Mouse (Mus musculus) thymus, postnatal 10 days (tissue): ENCODE measurements around the gene Srd5a1.

ENCODE experiments used
- DNase-seq, 2 experiments: peaks; one replicate each; pipeline ENCODE4 v3.0.0; 2021; ENCODE audit warnings: low spot score in 2 of 2

Srd5a1 gene

DNA sequence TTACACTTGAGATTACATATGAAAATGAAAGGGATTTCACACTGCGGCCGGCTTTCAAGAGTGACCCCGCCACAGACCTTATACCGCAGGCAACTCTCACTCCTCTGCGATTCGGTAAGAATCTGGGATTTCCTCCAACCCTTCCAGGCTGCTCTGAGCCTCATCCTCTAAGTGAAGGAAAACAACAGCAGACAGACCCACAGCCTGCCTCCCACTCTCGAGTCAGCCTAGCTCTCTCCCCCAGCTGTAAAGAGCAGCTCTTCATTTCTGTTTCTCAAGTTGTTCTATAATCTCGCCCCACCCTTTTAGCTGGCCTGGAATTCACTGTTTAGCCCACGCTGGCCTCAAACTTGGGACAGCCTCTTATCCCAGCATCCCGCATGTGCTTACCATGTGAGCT is 69.5 kb downstream of the Srd5a1 start:
- DNase-seq, result no peak

DNA sequence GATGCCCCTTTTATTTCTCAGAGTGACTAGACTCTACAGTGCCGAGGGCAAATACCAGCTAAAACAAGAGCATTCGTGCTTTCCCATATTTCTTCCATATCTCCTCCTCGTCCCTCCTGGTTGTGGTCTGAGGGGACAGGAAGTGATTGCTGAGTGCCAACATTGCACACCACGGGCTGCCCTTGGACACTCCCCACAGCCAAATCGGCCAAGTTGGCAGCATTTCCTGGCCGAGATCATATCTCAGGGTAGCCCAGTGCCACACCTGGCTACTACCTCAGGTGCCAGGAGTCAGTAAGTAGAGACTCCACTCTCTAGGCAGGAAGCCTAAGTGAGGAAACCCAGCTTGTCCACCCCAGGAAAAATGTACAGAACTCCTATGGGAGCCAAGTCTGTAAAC is 70.0 kb downstream of the Srd5a1 start:
- no peak for DNase-seq

DNA sequence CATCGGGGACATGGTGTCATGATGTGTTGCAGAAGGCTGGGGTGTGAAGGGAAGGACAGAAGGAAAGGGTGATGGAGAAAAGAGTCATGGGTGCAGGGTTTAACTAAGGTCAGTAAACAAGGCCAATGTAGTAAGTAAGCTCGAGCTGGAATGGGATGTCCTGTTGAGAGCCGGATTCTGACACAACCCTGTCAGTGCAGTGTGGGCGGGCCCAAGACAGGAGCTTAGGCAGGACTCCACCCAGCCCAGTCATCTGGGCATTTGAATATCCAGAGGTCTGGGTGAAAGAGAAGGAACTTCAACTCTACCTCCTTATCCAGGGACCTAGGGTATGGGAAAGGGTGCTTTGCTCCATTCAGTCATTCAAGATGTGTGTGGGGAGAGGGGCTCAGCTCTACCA is 72.9 kb downstream of the Srd5a1 start:
- no peak for DNase-seq

DNA sequence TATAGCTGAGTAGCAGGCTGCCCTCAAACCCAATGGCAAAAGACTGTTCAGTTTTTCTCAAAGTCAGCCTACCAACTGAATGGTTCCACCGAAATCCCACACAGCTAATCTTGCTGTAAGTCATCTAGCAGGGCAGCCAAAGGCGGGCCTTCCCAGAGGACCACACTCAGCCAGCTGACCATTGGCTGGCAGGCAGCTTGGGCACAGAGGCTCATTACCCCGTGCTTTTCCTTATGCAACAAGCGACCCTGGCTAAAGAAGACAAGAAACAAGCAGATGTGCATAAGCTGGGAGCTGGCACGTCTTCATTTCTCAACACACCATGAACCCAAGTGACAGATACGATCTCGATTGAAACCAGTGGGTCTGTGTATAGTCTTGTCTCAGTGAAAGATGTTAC is 73.9 kb downstream of the Srd5a1 start:
- no peak for DNase-seq

DNA sequence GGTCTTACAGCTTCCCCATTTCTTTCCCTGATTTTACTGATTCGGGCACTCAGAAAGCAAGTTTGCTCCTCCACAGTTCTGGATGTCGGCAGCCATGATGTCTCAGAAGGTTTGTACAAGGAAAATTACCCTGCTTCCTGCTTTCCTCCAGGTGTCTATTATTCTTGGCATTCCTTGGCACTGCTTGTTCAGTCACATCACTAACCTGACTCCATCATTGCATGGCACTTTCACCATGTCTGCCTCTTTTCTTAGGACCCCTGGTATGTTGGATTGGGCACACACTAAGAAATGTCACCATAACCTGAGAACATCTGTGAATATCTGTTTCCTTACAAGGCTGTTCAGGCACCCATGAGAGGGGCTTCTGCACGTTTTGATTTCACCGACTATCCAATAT is 75.2 kb downstream of the Srd5a1 start:
- no peak for DNase-seq

DNA sequence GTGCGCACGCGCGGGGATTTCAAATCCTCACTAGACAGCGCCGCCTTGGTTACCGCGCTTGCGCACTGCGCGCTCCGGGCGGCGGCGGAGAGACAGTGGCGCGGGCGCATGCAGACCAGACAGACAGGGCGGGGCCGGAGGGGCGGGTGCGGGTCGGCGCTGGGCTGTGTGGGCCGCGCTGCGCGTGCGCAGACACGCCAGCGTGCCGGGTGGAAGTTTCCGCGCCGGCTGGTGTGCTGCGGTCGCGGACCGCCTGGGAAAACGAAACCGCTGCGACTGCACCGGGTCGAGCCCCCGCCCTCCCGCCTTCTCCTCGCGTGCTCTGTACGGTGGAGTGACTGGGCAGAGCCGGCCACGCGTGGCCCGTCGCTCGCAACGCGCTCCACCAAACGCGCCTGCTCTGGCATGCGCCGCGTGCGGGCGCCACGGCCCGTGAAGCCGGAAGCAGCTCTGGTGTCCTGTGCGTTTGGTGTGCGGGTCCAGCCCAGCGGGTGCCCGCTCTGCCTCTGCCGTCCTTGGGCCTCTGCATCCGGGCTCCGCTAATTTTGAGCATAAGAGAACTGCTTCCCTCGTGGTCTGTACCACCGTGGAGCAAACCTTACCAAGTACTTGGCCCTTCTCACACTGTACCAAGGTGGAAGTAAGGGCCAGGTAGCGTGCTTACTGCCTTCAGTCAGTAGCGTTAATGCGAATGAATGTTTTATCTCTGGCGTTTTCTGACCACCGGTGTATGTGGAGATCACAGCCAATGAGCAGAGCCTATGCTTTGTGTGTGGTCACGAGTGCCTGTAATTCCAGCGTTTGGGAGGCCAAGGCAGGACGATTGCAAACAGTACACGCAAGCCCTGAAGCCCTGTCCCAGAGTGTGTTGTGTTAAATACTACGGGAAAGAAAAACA is 76.3 kb downstream of the Srd5a1 start:
- DNase-seq, result peak; percentile 96 to 99

DNA sequence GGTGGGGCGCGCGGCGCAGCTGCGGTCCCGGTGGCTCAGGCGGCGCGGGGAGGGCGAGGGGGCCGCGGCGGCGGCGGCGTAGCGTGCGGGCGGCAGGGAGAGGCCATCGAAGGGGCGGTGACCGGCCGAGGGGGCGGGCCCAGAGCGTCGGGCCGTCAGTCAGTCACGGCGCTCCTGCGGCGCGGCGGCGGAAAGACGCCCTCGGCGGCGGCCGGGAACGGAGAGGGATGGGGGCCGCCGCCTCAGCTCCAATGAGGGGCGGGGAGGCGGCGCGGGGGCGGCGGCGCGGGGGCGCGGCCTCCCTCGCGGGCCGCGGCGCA is 76.9 kb downstream of the Srd5a1 start, which contains the start of gene Tent4a:
Gene Tent4a (minus strand): TSS at position 284 of the 320 bp plus-strand sequence.
- no peak for DNase-seq

DNA sequence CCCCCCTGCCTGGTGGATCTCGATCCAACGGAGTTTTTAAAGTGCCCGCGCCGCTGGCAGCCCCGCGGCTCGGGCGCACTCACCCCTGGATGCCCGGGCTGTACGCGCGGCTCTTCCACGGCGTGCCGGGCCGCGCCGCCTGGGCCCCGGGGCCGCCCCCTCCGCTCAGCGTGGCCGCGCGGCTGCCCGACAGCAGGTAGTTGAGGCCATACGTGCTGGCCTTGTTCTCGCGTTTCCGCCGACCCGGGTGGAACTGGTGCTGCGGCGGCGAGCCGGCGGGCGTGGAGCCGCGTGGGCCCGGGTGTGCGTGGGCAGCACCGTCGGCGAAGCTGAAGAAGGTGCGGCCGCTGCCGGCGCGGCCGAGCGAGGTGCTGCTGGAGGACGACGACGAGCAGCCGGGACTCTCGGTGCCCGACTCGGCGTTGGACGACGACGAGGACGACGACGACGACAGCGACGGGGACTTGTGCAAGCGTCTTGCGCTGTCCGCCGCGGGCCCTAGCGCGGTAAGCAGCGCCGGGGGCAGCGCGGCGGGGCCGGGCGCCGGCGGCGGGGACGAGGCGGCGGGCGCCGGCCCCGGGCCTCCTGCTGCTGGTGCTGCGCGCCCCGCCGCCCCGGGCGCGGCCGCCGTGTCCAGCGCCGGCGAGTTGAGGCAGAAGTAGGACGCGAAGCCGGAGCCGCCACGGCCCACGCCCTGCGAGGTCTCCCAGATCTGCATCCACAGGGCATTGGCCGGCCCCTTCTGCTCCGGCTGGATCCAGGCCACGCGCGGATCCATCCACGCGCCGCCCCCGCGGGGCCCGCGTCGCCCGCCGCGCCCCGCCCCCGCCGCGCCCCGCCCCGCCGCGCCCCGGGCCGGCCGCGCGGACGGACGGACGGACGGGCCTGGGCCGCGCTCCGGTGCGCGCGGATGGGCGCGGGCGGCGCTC is 77.6 kb downstream of the Srd5a1 start, which contains the start of gene Nsun2:
Gene Nsun2 (plus strand): TSS at position 342 of the 929 bp plus-strand sequence.
- peak; percentile 35 to 49 for DNase-seq

DNA sequence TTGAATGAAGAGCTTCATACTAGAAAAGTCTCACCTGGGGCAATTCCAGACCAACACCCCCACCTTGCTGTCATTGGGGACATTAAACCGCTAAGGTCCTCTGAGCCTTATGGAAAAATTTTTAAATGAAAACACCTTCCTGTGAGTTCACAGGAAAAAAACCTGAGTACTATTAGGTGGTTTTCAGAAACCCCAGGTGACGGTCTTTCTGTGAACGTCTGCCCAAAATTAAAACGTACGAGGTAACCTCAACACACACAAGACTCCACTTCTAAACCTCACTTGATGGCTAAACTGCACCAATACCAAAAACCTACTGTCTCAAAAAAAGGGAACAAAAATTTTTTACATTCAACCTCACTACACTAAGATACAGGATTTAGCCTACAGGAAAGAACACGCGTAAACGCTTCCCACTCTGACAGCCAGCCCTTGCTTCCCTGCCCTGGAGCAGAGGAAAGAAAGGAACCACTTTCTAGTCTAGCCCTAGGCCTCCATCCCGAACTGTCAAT is 78.3 kb downstream of the Srd5a1 start:
- DNase-seq, result no peak

DNA sequence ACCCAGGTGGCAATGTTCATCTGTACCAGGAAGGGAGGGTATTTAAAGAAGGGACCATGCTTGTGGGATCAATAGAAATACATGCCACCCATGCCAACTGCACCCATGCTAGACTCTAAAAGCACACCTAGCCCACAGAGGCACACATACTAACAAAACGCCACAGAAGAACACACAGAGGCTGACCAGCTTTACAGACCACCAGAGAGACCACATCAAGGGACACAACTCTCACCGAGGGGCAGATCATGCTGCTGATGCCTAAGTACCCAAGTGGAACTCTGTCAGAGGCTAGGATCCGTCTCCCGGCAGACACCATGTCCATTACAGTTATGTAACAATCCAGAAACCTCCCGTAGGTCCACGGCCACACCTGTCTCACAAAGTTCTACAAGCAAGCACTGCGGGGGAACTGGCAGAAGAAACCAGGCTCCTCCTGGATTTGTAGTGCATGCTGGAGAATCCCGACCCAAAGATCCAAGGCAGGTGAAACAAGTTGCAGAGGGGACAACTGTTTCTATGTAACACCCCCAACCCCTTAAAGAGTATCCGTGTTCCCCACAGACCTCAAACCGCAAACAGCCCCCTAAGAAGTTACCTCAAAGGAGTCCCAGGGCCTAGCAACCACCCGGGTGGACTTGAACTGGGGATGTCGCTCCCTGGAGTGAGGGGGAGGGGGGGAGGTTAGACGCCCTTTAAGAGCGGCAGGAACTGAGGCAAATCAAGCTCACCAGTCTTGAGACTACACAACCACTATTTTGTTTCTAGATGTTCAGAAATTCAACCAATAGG is 78.9 kb downstream of the Srd5a1 start:
- peak in 1 of 2 experiments; percentile 19 for DNase-seq

DNA sequence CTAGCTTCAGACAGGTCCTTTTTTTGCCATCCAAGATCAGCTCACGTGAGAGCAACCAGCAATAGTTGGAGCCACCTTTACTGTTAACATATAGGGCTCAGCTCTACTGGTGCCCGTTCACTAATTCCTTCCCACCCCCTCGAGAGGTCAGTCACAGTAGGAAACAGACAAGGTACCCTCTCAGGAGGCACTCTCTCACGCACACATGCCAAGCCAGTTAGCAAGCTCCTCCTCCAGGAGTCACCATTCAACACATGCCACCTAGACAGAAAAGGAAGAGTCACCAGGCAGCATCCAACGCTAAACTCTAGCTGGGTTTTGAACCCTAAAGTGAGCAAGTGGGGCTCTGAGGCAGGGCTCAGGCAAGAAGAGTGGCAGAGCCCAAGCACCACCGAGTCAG is 79.8 kb downstream of the Srd5a1 start:
- no peak for DNase-seq

DNA sequence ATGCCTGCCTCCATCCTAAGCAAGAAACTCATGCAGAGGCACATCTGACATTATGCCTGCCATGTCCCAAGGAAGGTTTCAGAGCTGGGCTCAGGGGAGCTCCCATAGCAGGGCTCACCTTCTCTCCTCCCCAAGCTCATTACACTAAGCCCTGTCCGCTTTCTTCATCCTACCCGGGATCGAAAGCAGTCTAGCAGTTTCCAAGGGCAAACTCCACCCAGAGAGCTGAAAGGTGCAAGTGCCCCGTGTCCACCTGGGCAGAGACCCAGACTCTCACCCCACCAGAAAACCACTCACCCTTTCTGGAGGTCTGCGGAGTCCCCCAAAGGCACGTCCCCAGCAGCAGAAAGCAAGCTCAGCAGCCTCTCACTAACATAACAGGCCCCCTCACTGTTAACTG is 80.3 kb downstream of the Srd5a1 start:
- no peak for DNase-seq

DNA sequence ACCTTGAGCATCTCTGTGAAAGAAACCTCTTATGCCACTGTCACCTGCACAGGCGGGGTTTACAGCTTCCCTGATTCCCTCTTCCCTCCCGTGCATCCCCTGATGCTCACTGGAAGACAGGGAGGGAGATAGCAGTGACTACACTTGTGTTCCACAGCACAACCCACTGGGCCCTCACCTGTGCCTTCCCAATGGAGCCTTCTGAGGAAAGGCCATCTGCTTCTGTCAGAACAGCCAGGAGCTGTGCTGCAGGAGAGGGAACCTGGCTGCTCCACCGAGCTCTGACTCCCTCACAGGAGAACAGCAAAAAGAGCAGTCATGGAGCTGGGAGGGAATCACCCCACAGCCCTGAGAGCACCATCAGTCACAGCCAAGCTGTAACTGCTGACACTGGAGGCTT is 81.1 kb downstream of the Srd5a1 start:
- DNase-seq, result no peak

DNA sequence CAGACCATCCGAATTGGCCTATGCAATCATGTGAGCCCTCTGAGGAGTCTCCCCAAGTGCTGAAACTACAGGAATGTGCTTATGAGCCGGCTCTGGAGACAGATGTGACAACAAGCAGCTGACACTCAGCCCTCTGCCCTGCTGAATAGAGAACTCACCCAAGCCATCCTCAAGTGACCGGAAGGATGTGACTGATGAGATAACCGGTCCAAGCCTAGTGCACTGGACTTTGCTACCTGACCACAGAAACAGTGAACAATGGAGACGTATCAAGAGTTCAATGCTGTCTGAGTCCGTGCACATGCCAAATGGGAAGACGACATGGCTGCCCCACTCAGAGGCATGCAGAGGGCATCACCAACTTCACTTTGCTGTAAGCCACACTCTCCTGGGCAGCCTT is 82.7 kb downstream of the Srd5a1 start:
- no peak for DNase-seq

DNA sequence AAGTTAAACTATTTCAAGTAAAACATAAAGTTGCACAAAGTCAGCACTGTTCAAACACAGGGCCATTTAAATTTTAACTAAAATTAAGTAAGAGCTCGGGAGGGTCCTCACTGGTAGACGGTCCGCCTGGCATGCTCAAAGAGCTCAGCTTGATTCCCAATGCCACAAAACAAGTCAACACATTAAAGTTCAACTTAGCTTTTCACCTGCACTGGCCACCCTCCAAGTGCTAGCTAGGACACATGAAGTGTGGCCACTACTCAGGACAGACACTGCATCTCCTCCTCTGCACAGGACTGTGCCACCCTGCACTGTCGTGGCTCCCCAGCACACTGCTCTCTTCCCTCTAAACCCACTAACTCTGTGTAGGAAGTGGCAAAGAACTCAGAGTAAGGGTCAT is 85.4 kb downstream of the Srd5a1 start:
- DNase-seq, result no peak

DNA sequence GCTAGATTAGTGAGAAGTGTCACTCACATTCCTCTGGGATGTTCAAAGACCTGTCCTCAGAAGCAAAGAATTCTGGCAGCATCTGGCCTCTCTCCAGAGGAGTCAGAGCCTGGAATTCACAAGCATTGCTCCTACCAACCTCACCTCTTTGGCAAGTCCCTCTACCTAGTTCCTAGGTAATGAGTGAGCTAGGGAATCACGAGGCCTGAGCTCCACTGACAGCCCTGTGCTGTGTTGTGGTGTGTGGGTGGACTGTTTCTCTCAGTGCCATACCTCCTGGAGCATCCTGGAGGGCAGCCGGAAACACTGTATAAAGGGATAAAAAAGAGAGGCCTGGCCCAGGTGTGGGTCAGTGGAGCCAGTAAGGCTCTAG is 87.1 kb downstream of the Srd5a1 start:
- no peak for DNase-seq
